Mouse (Mus musculus) embryo, embryonic 10.5 days (tissue): ENCODE measurements around the gene Ddah2.

Source experiments
- DNase-seq: peaks from one replicate; pipeline ENCODE4 v3.0.0-alpha.2; 2015; ENCODE audit warnings: low spot score

Gene Ddah2

DNA sequence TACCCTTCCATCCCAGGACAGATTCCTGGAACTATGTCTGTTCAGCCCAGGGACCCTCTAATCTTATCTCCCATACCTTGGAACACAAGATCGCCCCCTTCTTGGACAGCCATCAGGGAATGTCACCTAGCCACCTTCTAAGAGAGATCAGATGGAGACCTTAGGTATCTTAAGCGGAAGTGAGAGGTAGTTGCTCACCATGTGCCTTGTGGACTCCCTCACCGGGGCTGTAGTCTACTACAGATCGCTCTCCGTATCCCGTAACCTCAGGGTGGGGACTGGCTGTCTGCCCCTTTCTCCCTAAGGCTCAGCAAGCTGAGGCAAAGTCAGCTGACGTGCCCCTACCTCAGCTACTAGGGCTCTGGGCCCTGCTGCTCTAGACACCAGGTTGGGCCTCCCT is 45.2 kb downstream of the Ddah2 start:
- DNase-seq: no peak

DNA sequence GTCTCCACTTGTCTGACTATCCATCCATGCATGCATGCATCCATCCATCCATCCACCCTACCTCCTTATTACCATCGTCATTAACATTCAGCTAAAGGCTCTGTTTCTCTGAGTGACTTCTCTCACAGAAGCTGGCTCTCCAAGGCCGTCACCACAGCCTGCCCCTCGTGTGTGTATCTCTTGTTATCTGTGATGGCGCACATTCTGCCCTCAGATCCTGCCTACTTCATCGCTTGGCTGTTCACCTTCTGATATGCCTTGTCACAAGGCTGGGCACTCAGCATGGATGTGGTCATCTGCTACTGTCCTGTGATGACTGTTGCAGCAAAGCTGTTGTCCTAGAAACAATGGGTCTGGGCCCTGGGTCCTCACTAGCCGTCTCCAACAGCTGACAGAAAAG is 45.9 kb downstream of the Ddah2 start:
- no peak for DNase-seq

DNA sequence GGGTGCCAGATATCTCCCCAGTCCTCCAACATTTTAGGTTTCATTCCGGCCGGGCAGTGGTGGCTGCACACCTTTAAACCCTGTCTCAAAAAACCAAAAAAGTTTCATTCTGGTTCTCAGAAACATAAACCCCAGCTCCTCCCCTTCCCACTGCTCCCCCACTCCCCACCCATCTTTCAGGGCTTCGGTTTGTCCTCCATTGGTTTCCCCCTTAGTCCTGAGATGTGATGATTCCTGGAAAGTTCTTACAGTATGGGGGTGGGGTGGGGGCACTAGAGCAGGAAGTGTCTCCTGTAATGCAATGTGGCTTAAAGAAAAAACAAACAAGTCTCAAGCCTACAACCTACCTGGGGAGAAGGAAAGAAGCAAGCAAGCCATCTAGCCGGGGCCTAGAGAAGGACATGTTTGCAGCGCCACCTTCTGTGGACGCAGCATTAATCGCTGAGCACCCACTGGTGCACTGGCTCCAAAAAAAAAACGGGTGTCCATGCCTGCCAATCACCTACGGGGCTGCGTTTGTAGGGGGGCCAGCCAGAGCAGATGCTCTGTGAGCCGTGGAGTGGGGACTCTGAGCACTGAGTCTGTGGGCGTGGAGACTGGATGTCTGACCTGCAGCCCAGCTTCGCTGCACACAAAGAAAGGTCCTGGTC is 47.0 kb downstream of the Ddah2 start:
- DNase-seq: peak; percentile 62

DNA sequence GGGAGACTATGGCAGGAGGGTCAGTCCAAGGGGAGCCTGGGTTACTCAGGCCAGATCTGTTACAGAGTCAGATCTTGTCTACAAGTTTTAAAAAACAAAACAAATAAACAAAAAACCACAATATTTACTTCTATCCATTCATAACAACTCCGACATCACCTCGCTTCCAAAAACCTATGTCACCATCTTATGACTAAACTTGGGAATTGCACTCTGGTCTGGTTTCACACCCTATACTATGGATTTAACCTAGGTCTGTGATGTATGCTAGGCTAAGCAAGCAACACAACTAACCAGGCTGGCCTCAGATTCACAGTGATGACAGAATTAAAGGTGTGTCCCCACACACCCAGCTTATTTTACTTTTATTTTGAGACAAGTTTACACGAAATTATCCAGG is 47.7 kb downstream of the Ddah2 start:
- DNase-seq: no peak

DNA sequence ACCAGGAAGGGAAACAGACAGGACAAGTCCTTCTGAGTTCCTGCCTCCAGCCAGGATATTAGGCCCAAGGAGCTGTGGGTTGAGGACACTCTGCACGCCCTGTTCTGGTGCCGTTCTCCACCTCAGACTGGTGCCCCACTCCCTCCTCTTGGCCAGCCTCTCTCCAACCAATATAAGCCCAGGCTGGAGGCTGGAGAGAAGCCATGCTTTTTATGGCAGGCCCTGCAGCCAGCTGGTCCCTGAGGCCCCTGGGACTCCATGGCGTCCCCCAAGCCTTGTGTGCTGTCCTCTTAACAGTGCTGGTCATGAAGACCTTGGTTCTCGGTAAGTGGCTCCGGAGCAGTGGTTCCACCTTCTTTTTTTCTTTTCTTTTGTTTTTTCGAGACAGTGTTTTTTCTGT is 49.3 kb downstream of the Ddah2 start, which contains the start of gene Ly6g5c:
TSS of gene Ly6g5c (plus strand) at position 183 of the 400 bp plus-strand sequence.
- no peak for DNase-seq
